Comparison of ENCODE assay signal across 8 mouse cellular contexts in genomic region chr16:78199252-78199651, GRCm38 (mm10).
DNase-seq lines count a peak whose midpoint lies in the region; ATAC-seq and TF ChIP-seq lines count a peak whose summit lies in the region.
"Had no signal": no experiment of that assay in that cellular context is flagged by ENCODE, and none has a peak within 500 bp of the region (broad histone marks: within the 10 kb centered on the region; RNA-seq: fewer than 3 reads in every experiment).

No protein-coding gene starts in this region.

- no peaks in the 10 kb centered on the region for H3K9me3 ChIP-seq in heart, embryonic 15.5 days (replicated peaks)
- H3K9me3 ChIP-seq in liver, embryonic 12.5 days (replicated peaks) = no peaks in the 10 kb centered on the region
- no peaks in the 10 kb centered on the region for H3K9me3 ChIP-seq in MEL (replicated peaks; ENCODE audit: insufficient read depth, low read length)
- no peaks in the 10 kb centered on the region for H3K9me3 ChIP-seq in limb, embryonic 15.5 days
- H3K9me3 ChIP-seq: megakaryocyte, embryonic 14.5 days had no signal

- H3K4me2 ChIP-seq in heart, embryonic 15.5 days = peak overlapping the region; percentile 38; the same call in 1 of the 2 replicates
- H3K4me2 ChIP-seq in liver, embryonic 12.5 days = peak overlapping the region; percentile 22; the same call in 1 of the 2 replicates
- peak overlapping the region; percentile 27; the same call in 1 of the 2 replicates for H3K4me2 ChIP-seq in limb, embryonic 15.5 days

- TF ChIP-seq POLR2A in MEL (IDR thresholded peaks at IDR 0.05; ENCODE audit: control insufficient read depth in 1 of 2, insufficient read depth in 1 of 2, low read depth in 1 of 2, low read length in 2 of 2, poor library complexity in 1 of 2) = no peak

- H3K79me2 ChIP-seq in MEL (ENCODE audit: control insufficient read depth, insufficient read depth, low read length, poor library complexity) = no peaks in the 10 kb centered on the region

- H3K36me3 ChIP-seq in heart, embryonic 15.5 days = no peaks in the 10 kb centered on the region
- H3K36me3 ChIP-seq in liver, embryonic 12.5 days = no peaks in the 10 kb centered on the region
- H3K36me3 ChIP-seq in MEL (ENCODE audit: control insufficient read depth in 1 of 2, insufficient read depth in 2 of 2, low read length in 2 of 2) = peaks cover 0 to 7% of the 10 kb centered on the region in 2 experiments; a peak in 2 of 4 replicates
- no peaks in the 10 kb centered on the region for H3K36me3 ChIP-seq in limb, embryonic 15.5 days

- peaks cover 3% of the 10 kb centered on the region; the same call in 1 of the 2 replicates for H3K27me3 ChIP-seq in heart, embryonic 15.5 days
- H3K27me3 ChIP-seq in liver, embryonic 12.5 days (replicated peaks) = no peaks in the 10 kb centered on the region
- H3K27me3 ChIP-seq in MEL (ENCODE audit: control insufficient read depth in 1 of 2, insufficient read depth in 2 of 2, low read length in 2 of 2) = no peaks in the 10 kb centered on the region; a peak in 1 of 4 replicates
- H3K27me3 ChIP-seq in limb, embryonic 15.5 days = no peaks in the 10 kb centered on the region
- H3K27me3 ChIP-seq: megakaryocyte, embryonic 14.5 days had no signal

- no peak for TF ChIP-seq EP300 in MEL (IDR thresholded peaks at IDR 0.05; ENCODE audit: low read depth in 1 of 2, low read length in 2 of 2)

- 0 out of 2 replicates have a peak, but pooled peaks cover 4% of the 10 kb centered on the region for H3K4me1 ChIP-seq in heart, embryonic 15.5 days (replicated peaks)
- no peaks in the 10 kb centered on the region for H3K4me1 ChIP-seq in liver, embryonic 12.5 days
- H3K4me1 ChIP-seq in MEL (ENCODE audit: control insufficient read depth in 1 of 2, insufficient read depth in 2 of 2, low read length in 2 of 2) = peaks cover 0 to 9% of the 10 kb centered on the region in 2 experiments; a peak in 2 of 4 replicates
- no peaks in the 10 kb centered on the region for H3K4me1 ChIP-seq in limb, embryonic 15.5 days

- no peak for DNase-seq in heart, adult 18-20 months
- DNase-seq in liver = no peak
- peak; percentile 40 for DNase-seq in MEL (ENCODE audit: low read depth, low spot score)
- no peak for DNase-seq in frontal cortex, adult 2 months (ENCODE audit: extremely low spot score in 1 of 2, low spot score in 1 of 2)

- no peak for ATAC-seq in heart, embryonic 15.5 days (replicated peaks; ENCODE audit: insufficient number of reproducible peaks, insufficient read depth, low FRiP score, low read depth)
- ATAC-seq in liver, embryonic 12.5 days = no peak
- ATAC-seq in limb, embryonic 15.5 days (ENCODE audit: insufficient number of reproducible peaks, low FRiP score, low TSS enrichment, low read depth) = no peak

- no peak overlapping the region for H3K9ac ChIP-seq in heart, embryonic 15.5 days
- H3K9ac ChIP-seq in liver, embryonic 12.5 days = no peak overlapping the region
- peak overlapping the region; percentile 76 for H3K9ac ChIP-seq in MEL (ENCODE audit: control insufficient read depth, low read depth, low read length, poor library complexity, severe bottlenecking)
- no peak overlapping the region for H3K9ac ChIP-seq in limb, embryonic 15.5 days

- no peak for TF ChIP-seq CTCF in MEL (IDR thresholded peaks at IDR 0.05 in 2 of 3, conservative IDR thresholded peaks at IDR 0.05 in 1 of 3; ENCODE audit: control insufficient read depth in 1 of 3, insufficient read depth in 1 of 3, low read depth in 2 of 3, low read length in 3 of 3, poor library complexity in 1 of 3, severe bottlenecking in 1 of 3)

- no peak overlapping the region for H3K4me3 ChIP-seq in heart, embryonic 15.5 days
- no peak overlapping the region for H3K4me3 ChIP-seq in liver, embryonic 12.5 days
- peak overlapping the region; percentile 51 to 52 for H3K4me3 ChIP-seq in MEL (ENCODE audit: control insufficient read depth in 1 of 2, insufficient read depth in 1 of 2, low read depth in 2 of 2, low read length in 2 of 2)
- H3K4me3 ChIP-seq in limb, embryonic 15.5 days = no peak overlapping the region

- H3K27ac ChIP-seq in heart, embryonic 15.5 days = no peak overlapping the region
- no peak overlapping the region for H3K27ac ChIP-seq in liver, embryonic 12.5 days
- peak overlapping the region; percentile 27; the same call in 1 of the 2 replicates for H3K27ac ChIP-seq in MEL (ENCODE audit: control insufficient read depth, low read depth, low read length)
- no peak overlapping the region for H3K27ac ChIP-seq in limb, embryonic 15.5 days

- TF ChIP-seq RAD21 in MEL (IDR thresholded peaks at IDR 0.05; ENCODE audit: low read depth, low read length) = no peak

- 67% methylated on average over 10 of the region's 10 CpGs for WGBS in heart, embryonic 15.5 days
- 58% methylated on average over 10 of the region's 10 CpGs for WGBS in liver, embryonic 12.5 days (ENCODE audit: insufficient replicate concordance)
- 72% methylated on average over 10 of the region's 10 CpGs for WGBS in limb, embryonic 15.5 days

TF ChIP-seq in MEL, 35 proteins besides CTCF, POLR2A, EP300 and RAD21:
- peak; percentile 39; the same call in 1 of the 2 replicates for TF ChIP-seq USF1 (IDR thresholded peaks at IDR 0.05; ENCODE audit: low read depth, low read length)
- no peak for TF ChIP-seq JUND (IDR thresholded peaks at IDR 0.05; ENCODE audit: low read depth, low read length)
- TF ChIP-seq MAFK (IDR thresholded peaks at IDR 0.05; ENCODE audit: borderline replicate concordance, low read depth, low read length) = no peak
- TF ChIP-seq TBP (IDR thresholded peaks at IDR 0.05; ENCODE audit: low read depth, low read length) = no peak
- TF ChIP-seq SIN3A (IDR thresholded peaks at IDR 0.05; ENCODE audit: low read length) = no peak
- 0 out of 2 replicates have a peak, but pooled peaks have one; percentile 11 for TF ChIP-seq ETS1 (IDR thresholded peaks at IDR 0.05; ENCODE audit: low read depth, low read length)
- no peak for TF ChIP-seq ZKSCAN1 (IDR thresholded peaks at IDR 0.05; ENCODE audit: low read depth, low read length)

Comparison
In these comparisons a context has a peak if more than half of its experiments do, and no peak if none do; other contexts are left out.
1. H3K4me3 ChIP-seq: peak in MEL (2 of 2); none in heart, embryonic 15.5 days (single experiment), liver, embryonic 12.5 days (single experiment) and limb, embryonic 15.5 days (single experiment).
2. Peak in every context shown above with its lines, with median percentiles within 50 percentile points of each other: H3K4me2 ChIP-seq.